Mouse (Mus musculus) liver, embryonic 14.5 days (tissue): Measurements from ENCODE around the gene Unc13b.

Source experiments
- CTCF ChIP-seq: IDR thresholded peaks from 2 replicates; pipeline ENCODE4 v1.5.1; 2016; ENCODE audit warnings: antibody characterized with exemption, low read depth, control low read depth
- EP300 ChIP-seq: IDR thresholded peaks from 2 replicates; pipeline ENCODE4 v1.6.1; 2016; ENCODE audit warnings: antibody characterized with exemption, low read depth

DNA sequence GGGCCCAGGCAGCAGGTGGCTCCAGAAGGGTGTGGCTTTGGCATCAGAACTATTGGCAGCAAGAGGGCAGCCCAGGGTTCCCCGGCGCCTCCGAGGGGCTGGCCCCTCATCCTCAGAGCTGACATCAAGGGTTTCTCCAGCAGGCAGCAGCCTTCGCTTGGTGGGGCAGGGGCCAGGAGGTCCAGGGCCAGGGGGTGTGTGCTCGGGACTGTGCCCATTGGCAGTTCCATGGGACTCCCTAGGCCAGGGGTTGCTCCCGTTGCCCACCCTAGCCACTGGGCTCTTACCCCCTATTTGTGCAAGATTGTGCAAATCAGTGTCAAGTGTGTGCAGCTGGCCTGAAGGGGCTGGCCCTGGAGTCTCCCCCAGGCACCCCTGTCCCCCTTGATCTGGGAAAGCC is 22.9 kb upstream of the Unc13b start:
- TF ChIP-seq CTCF: peak; percentile 13; the same call in 1 of the 2 replicates
- TF ChIP-seq EP300: no peak
